Mouse (Mus musculus): ENCODE measurements around the gene Pex5l. TPM values are rescaled to one million over a fixed set of nuclear protein-coding genes. Genes with fewer than 3 reads are reported as not detected.

The Pex5l gene
- total RNA-seq, 4 experiments from 2014 or later = 0.11 to 0.66 (median 0.31) TPM

- no peak for DNase-seq (ENCODE audit: low spot score)
Observed at GRCm38 (mm10) chr3:33063590-33063989, 79.5 kb downstream of the Pex5l start.

- no peak for DNase-seq (ENCODE audit: low spot score)
Observed at GRCm38 (mm10) chr3:33061428-33061827, 81.6 kb downstream of the Pex5l start.

- DNase-seq (ENCODE audit: low spot score) = no peak
Observed at GRCm38 (mm10) chr3:33061016-33061415, 82.0 kb downstream of the Pex5l start.

DNA sequence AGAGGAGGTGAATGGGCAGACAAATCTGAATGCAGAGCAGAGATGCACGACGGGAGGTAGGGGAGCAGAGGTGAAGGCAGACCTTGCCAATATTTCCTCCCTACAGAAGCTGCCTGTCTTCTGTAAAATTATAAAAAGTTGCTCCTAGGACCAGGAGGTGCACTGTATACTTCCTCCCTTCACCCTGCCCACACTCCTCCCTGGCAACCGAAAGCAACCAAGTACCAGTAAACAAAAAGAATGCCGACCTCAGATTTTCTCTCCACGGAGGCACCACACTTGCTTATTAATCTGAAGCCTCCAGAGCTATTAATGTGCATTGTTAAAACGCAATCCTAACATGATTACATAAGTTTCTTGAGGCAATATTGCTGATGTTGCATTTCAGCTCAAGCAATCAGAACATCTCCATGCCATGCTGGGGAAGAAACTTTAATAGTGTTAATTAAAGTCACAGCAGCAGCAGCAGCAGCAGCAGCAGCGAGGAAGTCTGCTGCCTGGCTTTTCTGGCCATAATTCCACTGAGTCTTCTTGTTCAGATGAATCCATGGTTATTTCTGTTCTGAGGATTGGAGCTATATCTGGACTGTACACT, 82.6 kb downstream of the Pex5l start:
- no peak for DNase-seq (ENCODE audit: low spot score)

GRCm38 (mm10) chr3:33048304-33048703, 94.7 kb downstream of the Pex5l start:
- no peak for DNase-seq (ENCODE audit: low spot score)

DNA sequence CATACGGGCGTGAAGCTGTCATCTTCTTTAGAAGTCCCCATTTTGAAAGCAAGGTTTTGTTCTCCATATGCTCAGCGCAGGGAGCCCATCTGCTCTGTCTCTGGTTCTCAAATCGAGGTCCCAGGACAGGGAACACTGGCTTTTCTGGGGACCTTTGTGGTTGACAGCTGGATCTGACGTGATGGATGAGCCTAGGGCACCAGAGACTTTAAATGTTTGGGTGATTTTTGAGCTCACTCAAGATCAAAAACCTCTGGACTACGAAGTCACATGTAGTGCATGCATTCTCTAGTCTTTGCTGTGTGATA, 98.3 kb downstream of the Pex5l start:
- DNase-seq (ENCODE audit: low spot score) = no peak

- DNase-seq (ENCODE audit: low spot score) = no peak
Observed at GRCm38 (mm10) chr3:33043896-33044798, 98.9 kb downstream of the Pex5l start.

GRCm38 (mm10) chr3:33024566-33024965, 118.5 kb downstream of the Pex5l start:
- no peak for DNase-seq (ENCODE audit: low spot score)

- no peak for DNase-seq (ENCODE audit: low spot score)
Observed at GRCm38 (mm10) chr3:33003901-33004300, 139.1 kb downstream of the Pex5l start.

- no peak for DNase-seq (ENCODE audit: low spot score)
Observed at GRCm38 (mm10) chr3:33001769-33002168, 141.3 kb downstream of the Pex5l start.

DNA sequence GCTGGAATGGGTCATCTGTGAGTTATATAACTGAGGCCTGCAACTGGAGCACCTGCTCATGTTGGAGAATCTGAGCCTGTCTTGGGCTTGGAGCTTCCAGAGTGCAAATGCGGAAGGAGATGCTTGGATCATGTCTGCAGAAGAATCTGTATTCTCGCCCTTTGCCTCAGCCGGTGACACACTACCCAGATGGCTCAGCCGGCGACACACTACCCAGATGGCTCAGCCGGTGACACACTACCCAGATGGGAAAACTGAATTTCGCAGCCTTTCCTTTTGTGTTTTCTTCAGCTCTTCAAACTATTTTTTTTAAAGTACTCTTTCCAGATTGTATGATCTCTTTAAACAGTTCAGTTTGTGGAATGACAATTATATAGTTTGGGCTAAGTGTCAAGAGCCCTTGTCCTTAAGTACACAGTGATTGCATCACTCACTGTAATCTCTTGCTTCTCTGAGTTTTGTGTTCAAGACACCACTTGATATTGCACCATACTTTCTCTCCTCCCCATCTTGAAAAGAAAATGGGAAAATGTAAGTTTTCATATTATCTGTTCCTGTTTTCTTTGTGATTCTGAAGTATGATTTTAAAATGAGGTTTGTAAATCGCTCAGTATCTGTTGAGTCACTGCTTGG, 142.5 kb downstream of the Pex5l start:
- DNase-seq (ENCODE audit: low spot score) = no peak

- DNase-seq (ENCODE audit: low spot score) = no peak
Observed at GRCm38 (mm10) chr3:32991713-32992575, 151.1 kb downstream of the Pex5l start.

GRCm38 (mm10) chr3:32987806-32988205, 155.2 kb downstream of the Pex5l start:
- DNase-seq (ENCODE audit: low spot score) = peak; percentile 1

- DNase-seq (ENCODE audit: low spot score) = no peak
Observed at GRCm38 (mm10) chr3:32985141-32985540, 157.9 kb downstream of the Pex5l start.

- DNase-seq (ENCODE audit: low spot score) = no peak
Observed at GRCm38 (mm10) chr3:32979981-32980380, 163.1 kb downstream of the Pex5l start.

DNA sequence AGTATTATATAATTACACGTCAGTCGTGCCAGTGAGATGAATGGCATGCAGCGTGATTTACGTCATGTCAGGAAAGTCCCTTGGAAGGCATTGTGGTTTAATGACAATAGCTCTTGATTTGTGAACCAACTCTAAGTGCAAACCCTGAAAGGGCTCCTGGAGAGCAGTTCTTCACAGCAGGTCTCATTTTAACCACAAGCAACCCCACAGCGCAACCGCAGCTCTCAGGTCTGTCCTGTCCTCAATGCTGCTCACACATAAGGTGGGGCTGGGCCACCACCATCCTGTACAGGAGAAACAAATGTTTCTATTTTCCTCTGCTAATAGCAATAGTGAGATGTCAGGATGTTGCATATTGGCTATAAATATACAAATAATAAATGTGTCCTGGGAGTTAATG, 163.8 kb downstream of the Pex5l start:
- DNase-seq (ENCODE audit: low spot score) = no peak

- DNase-seq (ENCODE audit: low spot score) = no peak
Observed at GRCm38 (mm10) chr3:32970257-32970656, 172.8 kb downstream of the Pex5l start.

- DNase-seq (ENCODE audit: low spot score) = no peak
Observed at GRCm38 (mm10) chr3:32968671-32969425, 174.2 kb downstream of the Pex5l start.

DNA sequence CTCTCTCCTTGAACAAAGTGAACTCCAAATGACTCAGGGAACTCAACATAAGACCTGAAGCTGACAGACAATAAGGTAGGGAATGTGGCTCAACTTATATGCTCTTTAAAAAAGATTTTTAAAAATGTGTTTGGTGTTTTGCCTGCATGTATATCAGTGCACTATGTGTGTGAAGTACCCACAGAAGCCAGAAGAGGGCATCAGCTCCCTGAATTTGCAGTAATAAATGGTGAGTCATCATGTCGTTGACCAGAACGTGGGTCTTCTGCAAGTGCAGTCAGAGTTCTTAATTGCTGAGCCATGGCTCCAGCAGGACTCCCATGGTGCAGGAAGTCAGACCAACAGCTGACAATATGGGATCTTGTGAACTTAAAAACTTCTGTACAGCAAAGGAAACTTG, 177.5 kb downstream of the Pex5l start:
- no peak for DNase-seq (ENCODE audit: low spot score)

- DNase-seq (ENCODE audit: low spot score) = no peak
Observed at GRCm38 (mm10) chr3:32961494-32961893, 181.6 kb downstream of the Pex5l start.

DNA sequence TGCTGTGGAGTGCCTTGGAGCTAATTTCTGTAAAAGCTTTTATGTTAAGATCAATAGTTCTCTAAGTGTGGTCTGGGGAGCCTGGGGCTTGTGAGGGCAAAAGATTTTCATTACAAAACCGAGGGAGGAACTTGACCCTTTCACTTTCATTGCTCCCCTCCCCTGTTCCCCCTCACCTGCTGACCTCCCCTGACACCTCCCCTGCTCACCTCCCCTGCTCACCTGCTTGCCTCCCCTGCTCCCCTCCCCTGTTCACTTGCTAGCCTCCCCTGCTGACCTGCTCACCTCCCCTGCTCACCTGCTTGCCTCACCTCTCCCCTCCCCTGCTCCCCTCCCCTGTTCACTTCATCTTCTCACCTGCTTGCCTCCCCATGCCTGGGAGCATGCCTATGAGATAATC, 191.7 kb downstream of the Pex5l start:
- no peak for DNase-seq (ENCODE audit: low spot score)

All from heart, adult 8-10 months (tissue).